Mouse (Mus musculus): Measurements from ENCODE around the gene Ppil4. TPM values are rescaled to one million over a fixed set of nuclear protein-coding genes. Genes with fewer than 3 reads are reported as not detected.

The Ppil4 gene
- polyA plus RNA-seq, 1 experiment from 2014 or later = 33.7 TPM

- Histone ChIP-seq H3K9me3 (replicated peaks; ENCODE audit: control insufficient read depth, low read length) (no peaks in the 10 kb centered on the region), H3K4me2 (no peak overlapping the region), H3K27ac (ENCODE audit: low read depth, low read length) (no peak overlapping the region), H3K36me3 (ENCODE audit: control insufficient read depth, insufficient read depth, low read length) (no peaks in the 10 kb centered on the region), H3K9ac (ENCODE audit: low read depth, low read length) (no peak overlapping the region), H3K4me1 (ENCODE audit: control insufficient read depth, insufficient read depth, low read length) (no peaks in the 10 kb centered on the region), H3K4me3 (ENCODE audit: low read depth, low read length) (no peak overlapping the region), H3K27me3 (ENCODE audit: control insufficient read depth, insufficient read depth, low read length) (no peaks in the 10 kb centered on the region)
- 78% methylated on average over 14 of the region's 14 CpGs for WGBS (ENCODE audit: insufficient replicate concordance)
- no peak for ATAC-seq (replicated peaks; ENCODE audit: insufficient number of reproducible peaks, low FRiP score, low TSS enrichment)
Observed at GRCm38 (mm10) chr10:7861259-7861936, 68.7 kb downstream of the Ppil4 start.

GRCm38 (mm10) chr10:7861937-7862657, 69.4 kb downstream of the Ppil4 start:
- no peak overlapping the region for H3K27ac ChIP-seq (ENCODE audit: low read depth, low read length)
- H3K4me3 ChIP-seq (ENCODE audit: low read depth, low read length) = no peak overlapping the region
- ATAC-seq (replicated peaks; ENCODE audit: insufficient number of reproducible peaks, low FRiP score, low TSS enrichment) = no peak
- H3K9me3 ChIP-seq (replicated peaks; ENCODE audit: control insufficient read depth, low read length) = no peaks in the 10 kb centered on the region
- no peak overlapping the region for H3K9ac ChIP-seq (ENCODE audit: low read depth, low read length)
- H3K4me1 ChIP-seq (ENCODE audit: control insufficient read depth, insufficient read depth, low read length) = no peaks in the 10 kb centered on the region
- no peaks in the 10 kb centered on the region for H3K36me3 ChIP-seq (ENCODE audit: control insufficient read depth, insufficient read depth, low read length)
- no peak overlapping the region for H3K4me2 ChIP-seq
- H3K27me3 ChIP-seq (ENCODE audit: control insufficient read depth, insufficient read depth, low read length) = no peaks in the 10 kb centered on the region
- 86% methylated on average over 24 of the region's 25 CpGs for WGBS (ENCODE audit: insufficient replicate concordance)

- no peak overlapping the region for H3K27ac ChIP-seq (ENCODE audit: low read depth, low read length)
- H3K4me1 ChIP-seq (ENCODE audit: control insufficient read depth, insufficient read depth, low read length) = no peaks in the 10 kb centered on the region
- no peaks in the 10 kb centered on the region for H3K36me3 ChIP-seq (ENCODE audit: control insufficient read depth, insufficient read depth, low read length)
- H3K27me3 ChIP-seq (ENCODE audit: control insufficient read depth, insufficient read depth, low read length) = peaks cover 5% of the 10 kb centered on the region
- H3K4me2 ChIP-seq = no peak overlapping the region
- no peak for ATAC-seq (replicated peaks; ENCODE audit: insufficient number of reproducible peaks, low FRiP score, low TSS enrichment)
- whole genome bisulfite sequencing (ENCODE audit: insufficient replicate concordance) = 91% methylated on average over 6 of the region's 6 CpGs
- no peak overlapping the region for H3K9ac ChIP-seq (ENCODE audit: low read depth, low read length)
- no peaks in the 10 kb centered on the region for H3K9me3 ChIP-seq (replicated peaks; ENCODE audit: control insufficient read depth, low read length)
- H3K4me3 ChIP-seq (ENCODE audit: low read depth, low read length) = no peak overlapping the region
Observed at GRCm38 (mm10) chr10:7863411-7863810, 70.7 kb downstream of the Ppil4 start.

- Histone ChIP-seq H3K9me3 (replicated peaks; ENCODE audit: control insufficient read depth, low read length) (no peaks in the 10 kb centered on the region), H3K27ac (ENCODE audit: low read depth, low read length) (no peak overlapping the region), H3K9ac (ENCODE audit: low read depth, low read length) (no peak overlapping the region), H3K4me3 (ENCODE audit: low read depth, low read length) (no peak overlapping the region), H3K27me3 (ENCODE audit: control insufficient read depth, insufficient read depth, low read length) (peaks cover 8% of the 10 kb centered on the region), H3K4me2 (no peak overlapping the region), H3K36me3 (ENCODE audit: control insufficient read depth, insufficient read depth, low read length) (no peaks in the 10 kb centered on the region), H3K4me1 (ENCODE audit: control insufficient read depth, insufficient read depth, low read length) (no peaks in the 10 kb centered on the region)
- no peak for ATAC-seq (replicated peaks; ENCODE audit: insufficient number of reproducible peaks, low FRiP score, low TSS enrichment)
- WGBS (ENCODE audit: insufficient replicate concordance) = 76% methylated on average over 6 of the region's 6 CpGs
Observed at GRCm38 (mm10) chr10:7864184-7864583, 71.5 kb downstream of the Ppil4 start.

- no peak overlapping the region for H3K27ac ChIP-seq (ENCODE audit: low read depth, low read length)
- ATAC-seq (replicated peaks; ENCODE audit: insufficient number of reproducible peaks, low FRiP score, low TSS enrichment) = no peak
- no peak overlapping the region for H3K4me3 ChIP-seq (ENCODE audit: low read depth, low read length)
- H3K4me2 ChIP-seq = no peak overlapping the region
- H3K4me1 ChIP-seq (ENCODE audit: control insufficient read depth, insufficient read depth, low read length) = no peaks in the 10 kb centered on the region
- 80% methylated on average over 3 of the region's 3 CpGs for WGBS (ENCODE audit: insufficient replicate concordance)
- no peak overlapping the region for H3K9ac ChIP-seq (ENCODE audit: low read depth, low read length)
- H3K9me3 ChIP-seq (replicated peaks; ENCODE audit: control insufficient read depth, low read length) = no peaks in the 10 kb centered on the region
- peaks cover 9% of the 10 kb centered on the region for H3K27me3 ChIP-seq (ENCODE audit: control insufficient read depth, insufficient read depth, low read length)
- H3K36me3 ChIP-seq (ENCODE audit: control insufficient read depth, insufficient read depth, low read length) = no peaks in the 10 kb centered on the region
Observed at GRCm38 (mm10) chr10:7864806-7865205, 72.1 kb downstream of the Ppil4 start.

GRCm38 (mm10) chr10:7866762-7867665, 74.3 kb downstream of the Ppil4 start:
- WGBS (ENCODE audit: insufficient replicate concordance) = 18% methylated on average over 50 of the region's 50 CpGs
- Histone ChIP-seq H3K27ac (ENCODE audit: low read depth, low read length) (no peak overlapping the region), H3K9me3 (replicated peaks; ENCODE audit: control insufficient read depth, low read length) (no peaks in the 10 kb centered on the region), H3K4me1 (ENCODE audit: control insufficient read depth, insufficient read depth, low read length) (no peaks in the 10 kb centered on the region), H3K4me2 (peak overlapping the region; percentile 73), H3K36me3 (ENCODE audit: control insufficient read depth, insufficient read depth, low read length) (no peaks in the 10 kb centered on the region), H3K27me3 (ENCODE audit: control insufficient read depth, insufficient read depth, low read length) (peaks cover 9% of the 10 kb centered on the region), H3K9ac (ENCODE audit: low read depth, low read length) (peak overlapping the region; percentile 52; the same call in 1 of the 2 replicates), H3K4me3 (ENCODE audit: low read depth, low read length) (peak overlapping the region; percentile 39)
- no peak; the same call in 1 of the 2 replicates for ATAC-seq (replicated peaks; ENCODE audit: insufficient number of reproducible peaks, low FRiP score, low TSS enrichment)

- H3K9me3 ChIP-seq (replicated peaks; ENCODE audit: control insufficient read depth, low read length) = no peaks in the 10 kb centered on the region
- peak overlapping the region; percentile 73 for H3K4me2 ChIP-seq
- H3K27ac ChIP-seq (ENCODE audit: low read depth, low read length) = no peak overlapping the region
- H3K9ac ChIP-seq (ENCODE audit: low read depth, low read length) = peak overlapping the region; percentile 52; the same call in 1 of the 2 replicates
- no peak for ATAC-seq (replicated peaks; ENCODE audit: insufficient number of reproducible peaks, low FRiP score, low TSS enrichment)
- peak overlapping the region; percentile 39 for H3K4me3 ChIP-seq (ENCODE audit: low read depth, low read length)
- H3K27me3 ChIP-seq (ENCODE audit: control insufficient read depth, insufficient read depth, low read length) = peaks cover 9% of the 10 kb centered on the region
- WGBS (ENCODE audit: insufficient replicate concordance) = 16% methylated on average over 21 of the region's 21 CpGs
- no peaks in the 10 kb centered on the region for H3K36me3 ChIP-seq (ENCODE audit: control insufficient read depth, insufficient read depth, low read length)
- no peaks in the 10 kb centered on the region for H3K4me1 ChIP-seq (ENCODE audit: control insufficient read depth, insufficient read depth, low read length)
Observed at GRCm38 (mm10) chr10:7867666-7868030, 75.0 kb downstream of the Ppil4 start.

- Histone ChIP-seq H3K4me3 (ENCODE audit: low read depth, low read length) (no peak overlapping the region), H3K27me3 (ENCODE audit: control insufficient read depth, insufficient read depth, low read length) (peaks cover 9% of the 10 kb centered on the region), H3K4me2 (no peak overlapping the region), H3K27ac (ENCODE audit: low read depth, low read length) (no peak overlapping the region), H3K9ac (ENCODE audit: low read depth, low read length) (no peak overlapping the region), H3K9me3 (replicated peaks; ENCODE audit: control insufficient read depth, low read length) (no peaks in the 10 kb centered on the region), H3K36me3 (ENCODE audit: control insufficient read depth, insufficient read depth, low read length) (no peaks in the 10 kb centered on the region), H3K4me1 (ENCODE audit: control insufficient read depth, insufficient read depth, low read length) (no peaks in the 10 kb centered on the region)
- 58% methylated on average over 8 of the region's 8 CpGs for whole genome bisulfite sequencing (ENCODE audit: insufficient replicate concordance)
- ATAC-seq (replicated peaks; ENCODE audit: insufficient number of reproducible peaks, low FRiP score, low TSS enrichment) = no peak
Observed at GRCm38 (mm10) chr10:7869746-7870145, 77.1 kb downstream of the Ppil4 start.
